Mouse (Mus musculus): ENCODE results near the gene Dio3.

DNA sequence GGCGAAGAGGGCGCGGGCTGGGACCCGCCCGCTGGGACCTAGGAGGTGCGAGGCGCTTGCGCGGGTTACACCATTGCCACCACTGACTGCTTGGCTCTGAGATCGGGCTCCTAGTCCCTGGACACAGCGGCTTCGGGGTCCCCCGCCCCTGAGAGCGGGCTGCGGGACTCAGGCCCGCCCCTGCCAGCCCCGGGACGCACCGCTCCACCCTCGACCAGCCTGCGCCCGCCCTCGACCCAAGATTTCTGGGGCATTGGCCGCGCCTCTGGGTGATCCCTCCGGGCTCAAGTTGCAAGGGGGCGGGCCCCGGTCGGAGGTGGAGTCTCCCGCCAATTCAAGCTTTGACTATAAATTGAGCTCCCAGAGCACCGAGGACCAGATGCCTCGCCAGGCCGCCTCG is at the start of gene Dio3:
- TF ChIP-seq CTCF (IDR thresholded peaks at IDR 0.05; ENCODE audit: low read depth, low read length): no peak
- TF ChIP-seq POLR2AphosphoS5 (IDR thresholded peaks at IDR 0.05; ENCODE audit: insufficient replicate concordance, low read depth, low read length): no peak
- no peak for TF ChIP-seq TAL1 (conservative IDR thresholded peaks at IDR 0.05; ENCODE audit: low read depth, low read length)

Measured in G1E (cell line).